Mouse (Mus musculus) c-Kit-positive CD71-positive TER-119-negative erythroid progenitor cells, embryonic 14.5 days (primary cell): ENCODE data around the gene Btbd35f14.
"Not testable (repeated sequence)": the region's sequence is repeated elsewhere in the genome, so short reads cannot be mapped to it uniquely, and the experiment has no call there.

ENCODE experiments used
- DNase-seq: peaks from one replicate; pipeline ENCODE4 v3.0.0-alpha.2; 2013; ENCODE audit warnings: low read depth

Btbd35f14 gene

GRCm38 (mm10) chrX:33702249-33702648, at the start of gene Btbd35f14:
Btbd35f14 (minus strand) TSS chrX:33702349.
- not testable (repeated sequence) for DNase-seq

GRCm38 (mm10) chrX:33656872-33657271, 45.3 kb downstream of the Btbd35f14 start, which contains the start of gene Btbd35f13:
Btbd35f13 (plus strand) TSS chrX:33657172.
- DNase-seq, result not testable (repeated sequence)
